Mouse (Mus musculus) lung, adult 2 months (tissue): ENCODE results near the gene Mta3. TPM values are rescaled to one million over a fixed set of nuclear protein-coding genes. Genes with fewer than 3 reads are reported as not detected.

Experiments used
- DNase-seq: peaks from one replicate; pipeline ENCODE4 v3.0.0; 2022
- H3K4me1 ChIP-seq: fragments of 200-500 bp; 2 replicates; pipeline ENCODE4 v1.6.1; 2011; ENCODE audit warnings: low read length; ENCODE audit not compliant: control insufficient read depth, insufficient read depth
- H3K4me3 ChIP-seq: fragments of 200-500 bp; replicated peaks from 2 replicates; pipeline ENCODE3; 2011; ENCODE audit warnings: low read depth, mild to moderate bottlenecking, control low read depth, low read length; ENCODE audit errors: extremely low read depth
- CTCF ChIP-seq: fragments of 200-500 bp; IDR thresholded peaks from 2 replicates; pipeline ENCODE4 v1.5.1; 2011; ENCODE audit warnings: mild to moderate bottlenecking, low read length, control low read depth; ENCODE audit not compliant: insufficient read depth
- POLR2A ChIP-seq: fragments of 200-500 bp; IDR thresholded peaks from 2 replicates; pipeline ENCODE4 v1.6.1; 2011; ENCODE audit warnings: low read depth, mild to moderate bottlenecking, control low read depth, low read length, borderline replicate concordance; ENCODE audit errors: extremely low read depth
- WGBS: fragments of 180-500 bp; shearing (Covaris S2); methylation state at CpG from one replicate; pipeline ENCODE4 v1.1.7; 2018; 5-methylcytosine and 5-hydroxymethylcytosine counted together
- polyA plus RNA-seq: library from polyadenylated mRNA; depleted of rRNA; stranded (reverse); fragments of >200 nt; gene quantifications from 2 replicates; pipeline ENCODE4 v1.2.3, GENCODE M21; 2012; rRNA removed

Mta3 gene
- 30.2 and 34.9 TPM in 2 replicates for polyA plus RNA-seq

DNA sequence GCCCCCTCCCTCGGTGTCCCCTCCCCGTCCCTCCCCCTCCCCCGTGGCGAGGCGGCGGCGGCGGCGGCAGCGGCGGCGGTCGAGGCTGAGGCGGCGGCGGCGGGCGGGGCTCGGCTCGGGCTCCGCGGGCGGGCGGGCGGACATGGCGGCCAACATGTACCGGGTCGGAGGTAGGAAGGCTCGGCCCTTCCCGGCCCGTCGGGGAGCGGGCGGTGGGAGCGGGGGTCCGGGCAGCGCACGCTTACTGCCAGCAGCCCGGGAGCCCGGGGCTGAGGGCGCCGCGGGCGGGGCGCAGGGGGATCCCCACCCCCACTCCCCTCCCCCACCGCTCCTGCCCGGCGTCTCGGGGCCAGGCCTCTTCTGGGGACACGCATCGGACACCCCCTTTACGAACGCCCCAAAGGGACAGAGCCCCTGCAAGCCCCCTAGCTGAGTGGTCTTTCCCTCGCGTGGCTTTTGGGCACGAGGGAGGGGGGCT is at the start of gene Mta3:
Gene Mta3 (plus strand): TSS at position 48 of the 478 bp plus-strand sequence.
- under 1% methylated on average over 27 of the region's 56 CpGs for WGBS
- DNase-seq: no peak
- no peak for TF ChIP-seq POLR2A
- TF ChIP-seq CTCF: no peak
- peak within 1 kb of the TSS; percentile 69 for H3K4me3 ChIP-seq
- H3K4me1 ChIP-seq: peaks cover 10% of the 10 kb centered on the region

- 84% methylated on average over 9 of the region's 9 CpGs for WGBS
- H3K4me3 ChIP-seq: no peak overlapping the region
- TF ChIP-seq POLR2A (no peak), CTCF (no peak)
- no peaks in the 10 kb centered on the region for H3K4me1 ChIP-seq
- DNase-seq: no peak
Observed at GRCm38 (mm10) chr17:83657375-83657774, 48.6 kb upstream of the Mta3 start.

- no peak for DNase-seq
- Histone ChIP-seq H3K4me3 (no peak overlapping the region), H3K4me1 (no peaks in the 10 kb centered on the region)
- TF ChIP-seq CTCF: no peak
- TF ChIP-seq POLR2A: no peak
- 81% methylated on average over 1 of the region's 1 CpGs for WGBS
Observed at GRCm38 (mm10) chr17:83658943-83659342, 47.0 kb upstream of the Mta3 start.

GRCm38 (mm10) chr17:83664761-83665160 is 41.2 kb upstream of the Mta3 start:
- no peak overlapping the region for H3K4me3 ChIP-seq
- 69% methylated on average over 8 of the region's 8 CpGs for WGBS
- TF ChIP-seq CTCF (no peak), POLR2A (no peak)
- no peaks in the 10 kb centered on the region for H3K4me1 ChIP-seq
- DNase-seq: no peak

GRCm38 (mm10) chr17:83666597-83667287 is 39.2 kb upstream of the Mta3 start:
- no peak for DNase-seq
- TF ChIP-seq CTCF: no peak
- no peak for TF ChIP-seq POLR2A
- H3K4me1 ChIP-seq: no peaks in the 10 kb centered on the region
- 55% methylated on average over 13 of the region's 13 CpGs for WGBS
- no peak overlapping the region for H3K4me3 ChIP-seq

DNA sequence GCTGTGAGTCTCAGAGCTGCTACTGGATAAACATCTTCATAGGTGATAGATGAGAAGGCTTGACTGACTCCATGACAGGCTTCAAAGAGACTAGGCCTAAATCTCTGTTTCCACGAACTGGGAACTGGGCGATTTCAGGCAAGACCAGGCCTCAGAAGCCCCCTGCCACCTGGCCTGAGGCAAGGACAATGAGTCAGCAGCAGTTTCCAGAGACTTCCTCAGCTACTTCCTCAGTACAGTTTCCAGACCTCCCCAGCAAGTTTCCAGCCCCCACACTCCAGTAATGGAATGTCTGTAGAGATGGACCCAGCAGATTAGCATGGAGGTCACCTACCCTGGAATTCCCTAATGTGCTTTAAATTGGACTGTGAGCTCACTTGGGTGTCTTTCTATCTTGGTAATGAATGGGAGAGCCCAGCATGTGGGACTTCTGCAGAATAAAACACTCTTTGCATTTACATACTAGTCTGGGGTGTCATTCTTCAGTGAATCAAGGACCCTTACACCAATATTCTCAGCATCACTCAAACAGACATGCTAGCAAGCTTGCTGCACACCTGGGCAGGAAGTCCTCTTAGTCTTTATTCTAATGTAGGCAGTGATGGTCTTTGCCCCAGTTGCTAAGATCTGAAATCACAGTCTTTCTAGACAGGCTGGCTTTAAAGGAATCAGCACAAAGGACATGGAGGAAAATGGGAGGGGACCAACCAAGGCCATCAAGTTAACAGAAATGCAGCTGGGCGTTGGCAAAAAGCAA is 37.9 kb upstream of the Mta3 start:
- Histone ChIP-seq H3K4me3 (no peak overlapping the region), H3K4me1 (no peaks in the 10 kb centered on the region)
- WGBS: 74% methylated on average over 3 of the region's 3 CpGs
- TF ChIP-seq POLR2A (no peak), CTCF (no peak)
- no peak for DNase-seq

DNA sequence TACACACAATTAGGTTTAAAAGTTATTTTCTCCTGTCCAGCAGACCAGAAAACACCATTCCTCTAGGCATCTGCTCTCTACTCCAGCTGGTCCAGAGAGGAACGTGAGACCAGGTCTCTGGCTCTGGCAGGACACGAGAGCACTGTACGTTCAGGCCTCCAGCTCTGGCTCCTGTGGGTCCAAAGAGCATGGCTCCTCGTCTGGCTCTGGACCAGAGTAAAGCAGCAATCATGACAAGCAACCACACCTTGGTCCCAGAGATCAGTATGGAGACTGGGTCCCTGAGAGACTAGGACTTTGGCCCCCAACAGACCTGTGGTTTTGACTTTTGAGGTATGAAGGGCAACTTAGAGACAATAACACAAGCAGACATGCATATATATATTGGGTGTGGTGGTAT is 33.3 kb upstream of the Mta3 start:
- H3K4me3 ChIP-seq: no peak overlapping the region
- no peak for DNase-seq
- H3K4me1 ChIP-seq: no peaks in the 10 kb centered on the region
- no peak for TF ChIP-seq POLR2A
- TF ChIP-seq CTCF: no peak
- 88% methylated on average over 4 of the region's 4 CpGs for WGBS

DNA sequence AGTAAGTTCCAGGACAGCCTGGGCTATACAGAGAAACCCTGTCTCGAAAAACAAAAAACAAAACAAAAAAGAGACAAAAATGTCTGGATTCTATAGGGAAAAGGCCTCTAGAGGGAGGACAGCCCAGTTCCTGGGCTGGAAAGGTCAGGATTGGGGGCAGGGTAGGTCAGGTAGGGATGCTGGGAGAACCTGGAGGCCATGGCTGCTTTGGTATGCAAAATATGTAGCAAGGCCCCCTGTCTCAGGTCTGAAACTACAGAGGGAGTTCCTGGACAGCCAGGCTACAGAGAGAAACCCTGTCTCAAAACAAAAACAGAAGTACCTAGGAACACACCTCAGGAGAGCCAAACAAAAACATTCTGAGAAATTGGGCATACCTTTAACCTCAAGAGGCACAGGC is 28.6 kb upstream of the Mta3 start:
- TF ChIP-seq POLR2A (no peak), CTCF (no peak)
- DNase-seq: no peak
- no peak overlapping the region for H3K4me3 ChIP-seq
- H3K4me1 ChIP-seq: no peaks in the 10 kb centered on the region
- WGBS: 85% methylated on average over 1 of the region's 1 CpGs

- Histone ChIP-seq H3K4me1 (no peaks in the 10 kb centered on the region), H3K4me3 (no peak overlapping the region)
- no peak for DNase-seq
- 49% methylated on average over 7 of the region's 7 CpGs for WGBS
- TF ChIP-seq CTCF: no peak
- TF ChIP-seq POLR2A: no peak
Observed at GRCm38 (mm10) chr17:83681977-83682376, 24.0 kb upstream of the Mta3 start.
